Mouse (Mus musculus) lung, postnatal 0 days (tissue): Measurements from ENCODE around the gene Prox1.

Source experiments
- CTCF ChIP-seq: IDR thresholded peaks from 2 replicates; pipeline ENCODE4 v1.5.1; 2016; ENCODE audit warnings: antibody characterized with exemption, mild to moderate bottlenecking
- EP300 ChIP-seq: IDR thresholded peaks from 2 replicates; pipeline ENCODE4 v1.6.1; 2016; ENCODE audit warnings: antibody characterized with exemption, mild to moderate bottlenecking, control low read depth

DNA sequence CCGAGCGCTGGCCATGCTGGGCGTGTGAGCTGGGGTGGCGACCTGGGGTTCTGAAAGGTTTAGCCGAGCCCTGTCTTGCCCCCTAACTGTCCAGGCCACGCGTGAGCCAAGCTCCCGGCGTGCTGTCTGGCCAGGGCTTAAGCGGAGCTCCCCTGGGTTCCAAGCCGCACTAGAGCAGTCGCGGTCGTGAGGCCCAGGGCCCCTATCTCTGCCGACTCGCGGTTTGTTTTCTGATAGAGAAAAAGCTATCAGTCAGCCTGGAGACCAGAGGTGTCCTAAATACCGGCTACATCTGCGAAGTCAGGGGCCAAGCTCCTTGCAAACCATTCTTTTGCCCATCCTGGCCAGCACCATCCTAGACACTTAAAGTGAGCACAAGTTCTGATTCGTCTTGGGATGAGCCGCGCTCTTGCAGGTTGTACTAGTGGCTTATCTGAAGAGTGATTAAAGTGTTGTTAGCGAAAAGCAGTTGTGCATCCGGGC is 2.5 kb upstream of the Prox1 start:
- TF ChIP-seq CTCF (no peak), EP300 (no peak)
